Mouse (Mus musculus): Measurements from ENCODE around the gene B3gnt7. TPM values are rescaled to one million over a fixed set of nuclear protein-coding genes. Genes with fewer than 3 reads are reported as not detected.

Gene B3gnt7
- 1 to 10 TPM in 1 of 2 experiments, under 1 TPM in 1; 0.84 to 1.3 TPM for total RNA-seq (2021)

DNA sequence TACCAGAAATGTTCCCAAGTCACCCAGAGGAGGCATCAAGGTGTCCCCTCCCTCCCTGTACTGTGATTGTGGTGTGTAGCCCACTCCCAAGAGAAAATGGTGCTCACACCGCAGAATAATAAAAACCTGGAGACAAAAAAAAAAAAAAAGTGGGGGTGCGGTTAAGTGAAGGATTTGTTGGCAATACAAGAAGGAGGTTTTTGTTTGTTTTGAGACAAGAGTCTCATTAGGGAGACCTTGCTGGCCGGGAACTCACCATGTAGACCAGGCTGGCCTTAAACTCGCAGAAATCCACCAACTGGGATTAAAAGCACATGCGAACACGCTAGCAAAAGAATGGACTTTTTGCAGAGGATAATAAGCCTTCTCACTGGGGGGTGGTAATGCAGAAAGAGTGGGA, at the start of gene B3gnt7:
TSS of gene B3gnt7 (plus strand) at position 301 of the 400 bp plus-strand sequence.
- DNase-seq (ENCODE audit: low spot score in 2 of 2), result no peak
- intact Hi-C loops (cut with DNase I), result no loop called here

DNA sequence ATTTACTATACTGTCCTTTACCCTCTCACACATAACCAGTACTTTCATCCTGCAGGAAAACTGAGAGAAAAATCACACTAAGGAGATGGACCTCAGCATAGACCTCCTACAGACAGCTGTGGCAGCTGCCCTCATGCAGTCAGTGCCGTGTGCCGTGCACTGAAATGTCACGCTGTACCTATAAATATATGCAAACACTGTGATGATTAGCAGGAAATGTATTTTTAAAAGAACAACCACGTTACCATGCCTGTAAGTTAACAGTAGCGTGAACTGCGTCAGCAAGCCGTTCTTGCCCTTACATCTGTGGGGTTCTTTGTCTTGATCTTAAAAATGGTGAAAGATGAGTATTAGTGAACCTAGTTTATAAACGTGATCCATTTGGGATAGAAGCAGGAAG, 49.2 kb upstream of the B3gnt7 start:
- intact Hi-C loops (cut with DNase I), result no loop called here
- no peak for DNase-seq (ENCODE audit: low spot score in 2 of 2)

DNA sequence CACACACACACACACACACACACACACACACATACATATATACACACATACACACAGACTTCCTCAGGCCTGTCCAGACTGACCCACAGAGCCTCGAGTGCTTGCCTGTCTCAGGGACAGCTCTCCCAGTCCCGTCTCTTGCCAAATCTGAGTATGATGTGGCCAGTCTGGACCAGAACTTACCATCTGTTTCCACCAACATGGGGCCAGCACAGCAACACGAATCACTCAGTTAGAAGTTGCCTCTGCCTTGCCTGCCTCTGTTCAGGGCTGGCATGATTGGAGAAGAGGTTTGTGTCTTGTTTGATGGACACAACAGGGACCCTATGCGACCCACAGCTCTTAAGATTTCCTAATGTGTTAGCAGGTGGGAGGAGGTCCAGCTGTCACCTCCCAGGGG, 46.3 kb upstream of the B3gnt7 start:
- no peak for DNase-seq (ENCODE audit: low spot score in 2 of 2)
- intact Hi-C loops (cut with DNase I), result no loop called here

DNA sequence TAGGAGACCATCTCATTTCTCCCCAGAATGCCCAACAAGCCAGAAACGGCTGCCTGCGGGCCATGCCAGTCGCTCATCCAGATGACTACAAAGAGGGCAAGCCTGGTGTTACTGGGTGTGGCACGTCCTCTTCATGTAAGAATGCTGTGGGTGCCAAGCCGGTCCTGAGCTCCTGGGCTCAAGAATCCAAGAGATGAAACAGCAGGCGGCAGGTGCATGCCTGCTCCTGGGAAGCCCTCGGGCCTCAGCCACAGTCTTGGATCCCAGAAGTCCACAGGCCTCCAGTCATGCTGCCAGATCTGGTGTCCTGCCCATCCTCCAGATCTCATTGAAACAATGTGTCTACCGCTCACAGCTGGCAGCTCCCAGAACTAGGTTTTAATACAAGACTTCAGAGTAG, 45.4 kb upstream of the B3gnt7 start:
- DNase-seq (ENCODE audit: low spot score in 2 of 2), result no peak
- intact Hi-C loops (cut with DNase I), result no loop called here

DNA sequence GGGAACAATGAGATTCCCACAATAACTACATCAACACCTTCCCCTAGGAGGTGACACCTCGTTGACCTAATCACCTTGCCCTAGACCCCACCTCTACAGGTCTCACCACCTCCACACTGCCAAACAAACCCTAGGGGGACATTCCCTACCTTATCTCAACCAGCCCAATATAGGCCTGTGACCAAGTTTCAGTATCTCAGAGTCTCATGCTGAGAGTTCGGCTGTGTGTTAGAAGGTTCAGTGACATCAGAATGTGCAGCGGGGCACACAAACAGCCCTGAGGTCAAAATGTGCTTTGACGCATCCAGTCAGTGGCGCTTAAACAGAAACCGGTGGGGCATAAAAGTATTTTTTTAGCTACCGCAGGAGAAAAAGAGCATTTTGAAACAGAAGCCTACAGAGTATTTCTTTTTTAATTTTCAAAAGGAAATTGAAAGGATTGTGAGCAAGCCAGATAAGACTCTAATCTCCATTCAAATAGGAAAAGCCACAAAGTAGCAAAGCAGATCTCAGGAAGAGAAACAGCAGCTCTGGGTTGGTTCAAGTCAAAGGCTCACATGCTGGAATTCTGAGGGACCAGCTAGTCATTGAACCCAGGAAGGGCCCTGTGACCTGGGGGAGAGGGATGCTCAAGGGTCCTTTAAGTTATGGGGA, 44.3 kb upstream of the B3gnt7 start:
- DNase-seq (ENCODE audit: low spot score in 2 of 2), result no peak
- intact Hi-C loops (cut with DNase I), result no loop called here

DNA sequence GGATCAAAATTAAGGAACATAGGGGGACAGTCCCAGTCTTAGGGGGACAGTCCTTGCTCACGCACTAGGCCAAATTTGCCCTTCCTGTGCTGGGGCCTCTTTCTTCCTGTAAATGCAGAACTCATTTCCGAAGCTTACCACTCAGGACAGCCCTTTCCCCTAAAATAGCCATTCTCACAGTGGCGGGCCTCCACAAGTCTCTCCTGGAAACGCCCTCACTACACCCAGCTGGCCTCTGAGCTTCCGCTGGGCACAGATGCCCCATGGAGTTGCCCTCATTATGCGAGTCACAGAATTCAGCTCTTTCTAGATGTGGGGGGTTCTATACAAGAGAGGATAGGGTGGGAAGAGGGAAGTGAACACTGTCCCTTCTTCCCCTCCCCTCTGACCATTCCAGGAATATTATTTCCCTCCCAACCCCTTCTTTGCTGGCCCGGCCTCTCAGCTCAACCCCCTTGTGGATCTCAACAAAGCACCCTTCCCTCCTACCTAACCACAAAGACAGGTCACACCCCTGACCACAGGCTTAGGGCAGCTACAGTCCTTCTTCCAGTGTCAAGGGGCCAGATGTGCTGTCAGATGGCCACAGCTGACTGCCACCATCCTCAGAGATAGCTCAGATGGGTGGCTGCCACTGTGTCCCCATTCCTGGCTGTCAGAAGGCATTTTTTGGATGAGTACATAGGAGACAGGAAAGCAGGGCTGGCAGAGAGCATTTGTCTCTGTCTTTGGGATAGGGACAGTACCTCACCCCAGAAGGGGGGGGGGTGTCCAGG, 38.9 kb upstream of the B3gnt7 start:
- intact Hi-C loops (cut with DNase I), result no loop called here
- no peak for DNase-seq (ENCODE audit: low spot score in 2 of 2)

DNA sequence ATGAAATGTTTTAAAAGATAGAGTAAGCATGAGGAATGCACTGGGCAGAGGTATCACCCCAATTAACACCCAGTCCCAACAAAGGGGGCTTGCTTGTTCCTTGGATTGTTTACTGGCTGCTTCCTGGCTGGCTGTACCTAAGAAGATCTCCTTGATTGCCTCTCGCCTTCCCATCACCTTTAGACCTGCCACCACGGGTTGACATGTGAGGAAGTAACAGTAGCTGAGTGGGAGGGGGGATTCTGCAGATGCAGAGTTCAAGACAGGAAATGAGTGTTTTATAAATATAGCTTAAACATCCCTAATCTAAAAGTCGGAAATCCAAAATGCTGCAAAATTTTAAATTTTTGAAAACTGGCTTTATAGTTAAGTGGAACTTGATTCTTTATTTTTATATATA, 37.6 kb upstream of the B3gnt7 start:
- intact Hi-C loops (cut with DNase I), result no loop called here
- DNase-seq (ENCODE audit: low spot score in 2 of 2), result no peak

DNA sequence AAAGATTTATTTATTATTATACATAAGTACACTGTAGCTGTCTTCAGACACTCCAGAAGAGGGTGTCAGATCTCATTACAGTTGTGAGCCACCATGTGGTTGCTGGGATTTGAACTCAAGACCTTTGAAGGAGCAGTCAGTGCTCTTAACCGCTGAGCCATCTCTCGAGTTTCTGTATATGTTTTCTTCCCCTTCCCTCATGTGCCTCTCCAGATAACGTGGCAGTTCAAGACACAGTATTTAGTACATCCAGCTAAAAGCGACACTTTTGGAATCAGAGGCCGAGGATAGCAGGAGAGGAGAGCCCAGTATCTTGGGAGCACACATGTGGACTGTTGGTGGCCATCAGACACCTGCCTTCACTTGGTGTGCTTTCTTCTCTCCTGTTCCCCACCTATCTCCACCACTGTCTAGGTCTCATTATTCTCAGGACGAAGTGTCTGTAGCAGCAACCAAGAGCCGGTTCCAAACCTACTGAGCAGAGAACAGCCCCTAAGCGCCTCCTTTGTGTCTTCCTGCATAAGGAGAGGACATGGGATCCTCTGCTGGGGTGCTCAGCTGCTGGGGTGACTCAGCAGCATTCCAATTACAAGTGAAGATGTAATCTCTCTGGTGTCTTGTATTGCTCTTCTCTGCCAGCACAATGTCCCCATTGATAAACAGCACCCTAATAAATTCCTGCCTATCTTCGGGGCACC, 34.0 kb upstream of the B3gnt7 start:
- intact Hi-C loops (cut with DNase I), result no loop called here
- no peak for DNase-seq (ENCODE audit: low spot score in 2 of 2)

DNA sequence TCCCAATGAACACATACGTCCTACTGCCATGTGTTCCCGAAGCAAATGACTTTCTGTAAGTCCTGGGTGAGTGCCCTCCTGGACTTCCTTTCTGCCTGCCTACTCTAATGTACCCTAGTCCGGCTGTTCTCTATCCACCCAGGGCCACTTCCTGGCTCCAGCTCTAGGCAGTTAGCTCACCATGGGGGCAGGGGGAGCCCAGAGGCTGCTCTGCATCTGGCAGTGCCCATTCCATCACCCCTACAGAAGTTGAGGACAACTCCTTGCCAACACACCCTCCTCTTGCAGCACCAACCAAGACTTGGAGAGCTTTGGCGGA, 33.5 kb upstream of the B3gnt7 start:
- intact Hi-C loops (cut with DNase I), result no loop called here
- DNase-seq (ENCODE audit: low spot score in 2 of 2), result no peak

DNA sequence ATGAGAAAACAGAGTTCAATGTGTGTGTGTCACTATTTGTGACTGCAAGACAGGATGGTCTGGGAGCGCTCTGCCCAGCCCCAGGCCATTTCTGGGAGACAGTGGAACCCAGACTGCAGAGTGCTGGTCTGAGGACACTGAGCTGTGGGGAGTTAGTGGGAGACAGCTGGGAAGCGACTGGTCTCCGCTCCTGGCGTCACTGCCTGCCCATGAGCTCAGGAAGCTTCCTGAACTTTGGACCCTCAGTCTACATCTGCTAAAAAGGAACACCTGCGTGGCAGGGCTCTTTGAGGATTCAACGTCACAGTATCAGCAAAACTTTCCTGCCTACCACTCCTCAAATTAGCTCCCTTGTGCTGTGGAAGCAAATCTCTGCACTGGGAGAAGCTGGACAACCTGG, 30.9 kb upstream of the B3gnt7 start:
- DNase-seq (ENCODE audit: low spot score in 2 of 2), result no peak
- intact Hi-C loops (cut with DNase I), result no loop called here

DNA sequence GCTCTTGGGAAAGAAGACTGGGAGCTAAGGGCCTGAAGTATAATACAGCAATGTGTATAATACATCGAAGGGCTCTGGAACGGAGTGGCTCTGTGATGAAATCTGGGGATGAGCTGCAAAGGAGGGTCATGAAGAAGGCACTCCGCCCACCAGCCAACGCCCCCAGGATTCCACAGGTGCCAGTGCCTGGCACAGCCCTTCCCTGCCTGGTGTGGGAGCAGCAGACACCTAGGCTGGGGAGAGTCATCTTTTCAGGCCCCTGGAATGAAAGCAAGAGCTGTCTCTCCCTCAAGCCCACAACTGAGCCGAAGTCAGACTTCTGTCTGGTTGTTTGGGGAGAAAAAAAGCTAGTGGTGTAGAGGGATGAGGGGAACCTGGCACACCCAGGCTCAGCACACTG, 25.6 kb upstream of the B3gnt7 start:
- no peak for DNase-seq (ENCODE audit: low spot score in 2 of 2)
- intact Hi-C loops (cut with DNase I), result no loop called here

DNA sequence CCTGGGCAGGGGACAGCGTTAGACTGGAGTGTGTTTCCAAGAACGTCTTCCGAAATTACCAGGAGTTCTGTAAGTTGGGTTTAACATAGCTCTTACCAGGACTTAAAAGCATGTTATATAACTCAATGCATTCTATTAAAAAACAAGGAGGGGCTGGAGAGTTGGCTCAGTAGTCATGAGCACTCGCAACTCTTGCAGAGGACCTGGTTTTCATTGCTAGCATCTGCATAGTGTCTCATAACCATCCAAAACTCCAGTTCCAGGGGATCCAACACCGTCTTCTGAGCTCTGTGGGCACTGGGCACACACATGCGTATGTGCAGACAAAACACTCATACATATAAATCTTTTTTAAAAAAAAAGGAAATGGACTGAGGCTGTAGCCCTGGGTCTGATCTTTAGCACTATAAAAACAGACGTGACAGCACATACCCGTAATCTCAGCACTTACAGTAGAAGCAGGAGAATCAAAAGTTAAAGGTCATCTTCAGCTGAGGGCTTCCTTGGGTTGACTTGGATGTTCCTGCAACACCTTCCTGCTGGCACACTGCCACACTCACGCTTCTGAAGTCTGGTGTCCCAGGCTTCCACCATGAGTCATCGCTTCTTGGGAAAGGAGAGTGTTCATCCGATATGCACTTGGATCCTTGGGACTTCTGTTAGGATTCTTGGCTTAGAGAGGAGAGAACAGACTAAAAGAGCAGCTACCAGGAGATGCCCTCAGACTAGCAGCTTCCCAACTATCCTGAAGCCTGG, 20.7 kb upstream of the B3gnt7 start:
- intact Hi-C loops (cut with DNase I), result no loop called here
- peak; percentile 55 to 69 for DNase-seq (ENCODE audit: low spot score in 2 of 2)

DNA sequence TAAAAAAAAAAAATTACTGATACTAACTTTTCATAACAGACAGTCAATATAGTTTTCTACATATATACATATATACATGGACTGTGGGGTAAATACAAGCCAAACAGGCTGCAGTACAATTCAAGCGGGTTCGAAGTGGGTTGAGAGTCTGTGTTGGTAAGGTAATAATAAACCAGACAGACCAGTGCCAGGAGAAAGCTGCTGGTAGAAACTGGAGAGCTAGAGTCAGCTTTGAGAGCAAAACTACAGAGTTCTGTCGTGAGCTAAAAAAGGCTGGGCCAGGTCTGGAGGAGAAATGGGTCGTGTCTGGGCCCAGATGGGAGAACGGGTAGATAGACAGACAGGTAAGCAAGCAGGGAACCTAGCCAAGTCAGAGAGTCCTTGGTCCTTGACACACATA, 18.5 kb upstream of the B3gnt7 start:
- DNase-seq (ENCODE audit: low spot score in 2 of 2), result no peak
- intact Hi-C loops (cut with DNase I), result no loop called here

DNA sequence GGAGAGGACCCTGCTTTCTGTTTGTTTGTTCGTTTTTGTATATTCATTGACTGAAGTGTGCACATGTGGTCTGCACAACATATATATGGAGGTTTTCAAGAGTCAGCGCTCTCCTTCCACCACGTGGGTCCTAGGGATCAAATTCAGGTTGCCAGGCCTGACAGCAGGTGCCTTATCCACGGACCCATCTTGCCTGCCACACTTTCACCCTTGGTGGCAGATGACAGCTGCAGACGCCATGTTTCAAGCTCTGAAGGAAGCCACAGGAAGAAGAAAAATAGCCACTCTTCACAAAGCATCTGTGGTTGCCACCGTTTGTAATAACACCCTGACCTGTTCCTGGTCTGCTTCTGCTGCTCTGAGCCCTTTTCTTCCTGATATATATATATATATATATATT, 17.3 kb upstream of the B3gnt7 start:
- no peak for DNase-seq (ENCODE audit: low spot score in 2 of 2)
- intact Hi-C loops (cut with DNase I), result no loop called here

DNA sequence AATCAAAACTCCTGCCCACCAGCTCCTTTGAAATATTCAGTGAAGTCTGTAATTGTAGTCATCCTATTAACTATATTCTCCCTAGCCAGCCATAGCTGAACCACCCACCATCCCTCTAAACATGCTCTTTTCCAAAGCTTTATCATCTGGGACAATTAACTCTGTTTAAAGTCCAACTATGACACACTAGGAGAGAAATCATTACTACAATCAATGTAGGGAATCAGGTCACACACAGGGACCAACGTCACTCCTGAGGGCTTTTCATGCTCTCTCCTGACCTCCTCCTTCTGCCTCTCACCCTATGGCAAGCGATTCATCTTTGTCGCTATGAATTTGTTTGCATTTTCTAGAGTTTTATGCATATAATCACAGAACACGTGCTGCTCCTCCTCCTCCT, 15.2 kb upstream of the B3gnt7 start:
- intact Hi-C loops (cut with DNase I), result no loop called here
- DNase-seq (ENCODE audit: low spot score in 2 of 2), result no peak

DNA sequence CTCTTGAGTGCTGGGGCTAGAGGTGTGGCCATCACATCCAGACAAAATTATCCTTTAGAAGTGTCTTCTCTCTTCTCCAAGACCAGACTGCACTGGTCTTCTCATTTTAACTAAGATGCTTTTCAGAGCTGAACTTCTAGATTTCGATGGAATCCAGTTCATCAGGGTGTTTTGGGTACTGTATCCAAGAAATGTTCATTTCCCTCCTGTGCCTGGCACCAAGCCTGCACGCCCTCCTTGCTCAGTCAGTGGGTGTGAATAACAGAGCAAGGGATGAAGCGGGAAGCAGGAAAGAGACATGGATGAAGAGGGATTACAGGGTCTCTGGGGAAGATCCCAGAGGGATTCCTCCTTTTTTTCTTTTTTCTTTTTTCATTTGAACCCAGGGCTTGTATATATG, 12.2 kb upstream of the B3gnt7 start:
- intact Hi-C loops (cut with DNase I), result no loop called here
- DNase-seq (ENCODE audit: low spot score in 2 of 2), result no peak

DNA sequence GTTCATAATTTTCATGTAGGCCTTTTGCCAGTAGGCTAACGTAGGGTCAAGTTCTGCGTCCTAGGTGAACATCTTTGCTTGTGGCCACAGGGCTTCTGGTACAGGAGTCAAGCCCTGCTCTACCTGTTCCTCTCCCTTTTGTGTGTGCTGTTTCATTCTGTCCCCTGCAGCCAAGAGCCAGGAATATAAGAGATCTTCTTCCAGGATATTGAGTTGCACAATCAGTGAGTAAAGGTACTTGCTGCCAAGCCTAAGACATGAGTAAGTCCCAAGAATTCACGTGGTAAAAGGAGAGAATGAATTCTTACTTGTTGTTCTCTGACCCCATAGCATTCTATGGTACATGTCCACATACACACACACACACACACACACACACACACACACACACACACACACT, 9.5 kb upstream of the B3gnt7 start:
- intact Hi-C loops (cut with DNase I), result no loop called here
- no peak for DNase-seq (ENCODE audit: low spot score in 2 of 2)

DNA sequence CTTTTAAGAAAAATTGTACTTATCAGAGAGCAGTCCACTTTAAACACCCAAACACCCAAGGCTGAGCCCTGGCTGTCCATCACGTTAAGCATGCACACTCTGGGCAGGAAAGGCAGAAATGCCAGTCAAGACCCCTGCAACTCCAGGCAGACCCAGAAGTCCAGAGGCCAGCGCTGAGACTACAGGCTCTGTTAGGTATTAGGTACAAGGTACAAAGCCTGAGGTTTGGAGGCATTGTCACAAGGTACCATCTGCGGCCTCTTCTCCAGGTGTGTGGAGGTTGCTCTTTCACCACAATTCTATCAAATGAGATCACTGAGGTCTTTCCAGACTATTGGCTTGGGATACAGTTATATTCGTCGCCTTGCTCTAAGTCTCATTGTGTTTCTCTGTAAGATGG, 8.8 kb upstream of the B3gnt7 start:
- intact Hi-C loops (cut with DNase I), result no loop called here
- no peak for DNase-seq (ENCODE audit: low spot score in 2 of 2)

DNA sequence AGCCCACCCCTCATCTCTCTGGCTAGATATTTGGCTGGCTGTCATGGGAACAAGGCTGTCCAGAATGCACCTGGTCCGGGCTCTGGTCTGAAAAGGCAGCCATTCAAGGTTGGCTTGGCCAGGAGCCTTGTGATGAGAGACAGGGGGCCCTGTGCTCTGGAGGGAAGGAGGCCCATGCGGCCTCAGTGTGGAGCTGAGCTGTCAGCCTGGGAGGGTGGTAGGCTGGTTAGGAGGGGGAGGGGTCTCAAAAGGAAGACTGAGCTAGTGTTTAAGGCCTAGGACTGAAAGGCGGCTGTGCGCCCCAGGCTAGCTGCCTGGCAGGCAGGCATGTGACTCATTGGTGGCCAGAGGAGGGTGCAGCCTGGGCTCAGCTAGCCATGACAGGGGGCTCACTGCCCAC, 8.2 kb upstream of the B3gnt7 start:
- intact Hi-C loops (cut with DNase I), result no loop called here
- DNase-seq (ENCODE audit: low spot score in 2 of 2), result no peak

DNA sequence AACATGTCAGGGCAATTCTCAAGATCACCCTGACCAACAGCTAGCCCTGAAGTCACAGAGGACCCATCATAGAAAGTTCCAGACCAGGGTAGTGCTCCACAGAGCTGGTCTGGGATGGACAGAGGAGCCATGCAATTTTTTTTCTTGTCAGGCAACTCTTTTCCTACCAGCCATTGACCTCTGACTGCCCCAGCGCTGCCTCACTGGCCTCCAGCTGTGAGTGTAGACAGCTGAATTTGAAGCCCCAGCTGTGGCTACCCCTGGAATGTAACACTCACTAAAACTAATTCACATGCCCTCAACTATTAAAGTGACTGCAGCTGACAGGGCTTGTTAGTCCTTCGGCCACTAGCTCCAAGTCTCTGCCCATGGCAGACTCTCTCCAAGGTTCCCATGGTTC, 2.5 kb upstream of the B3gnt7 start:
- no peak for DNase-seq (ENCODE audit: low spot score in 2 of 2)
- intact Hi-C loops (cut with DNase I), result no loop called here

DNA sequence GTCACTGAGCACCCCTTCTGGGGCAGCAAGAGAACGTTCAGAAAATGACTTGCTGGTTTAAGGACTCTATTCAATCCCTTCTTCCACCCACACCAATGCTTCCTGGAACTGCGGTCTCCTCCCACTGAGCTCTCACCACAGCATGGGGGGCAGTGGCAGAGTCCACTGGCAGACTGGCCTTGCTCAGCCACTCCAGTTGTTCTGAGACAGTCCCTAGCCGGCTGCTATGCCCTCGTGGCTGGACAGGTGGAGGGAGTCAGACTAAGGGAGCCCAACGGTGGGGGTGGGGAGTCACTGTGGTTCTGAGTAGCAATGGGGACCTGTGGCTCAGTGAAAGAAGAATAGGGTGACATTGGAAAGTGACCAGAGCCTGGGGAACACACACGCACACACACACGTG, 1.9 kb upstream of the B3gnt7 start:
- intact Hi-C loops (cut with DNase I), result no loop called here

More for the DNA sequence above, 1.9 kb upstream of the B3gnt7 start:
- no peak for DNase-seq (ENCODE audit: low spot score in 2 of 2)

All from left cerebral cortex, postnatal 36 days (tissue).